Mouse (Mus musculus) forebrain, embryonic 11.5 days (tissue): ENCODE measurements around the gene Hist3h2a. TPM values are rescaled to one million over a fixed set of nuclear protein-coding genes. Genes with fewer than 3 reads are reported as not detected.

Source experiments
- ATAC-seq: fragments of 200-750 bp; cut with Nextera tagmentation; replicated peaks from 2 replicates; pipeline ENCODE4 v1.8.0; 2017; ENCODE audit warnings: moderate TSS enrichment; ENCODE audit not compliant: low FRiP score
- DNase-seq: peaks from one replicate; pipeline ENCODE4 v3.0.0-alpha.2; 2017; ENCODE audit warnings: low spot score
- H3K27ac ChIP-seq: fragments of 300-500 bp; sonication (generic); 2 replicates; pipeline ENCODE4 v1.5.1; 2014; ENCODE audit warnings: low read depth, low read length
- H3K27me3 ChIP-seq: fragments of 300-500 bp; sonication (generic); 2 replicates; pipeline ENCODE4 v1.6.1; 2014; ENCODE audit warnings: mild to moderate bottlenecking, low read length, mixed read lengths; ENCODE audit not compliant: control insufficient read depth, insufficient read depth
- H3K36me3 ChIP-seq: fragments of 300-500 bp; sonication (generic); 2 replicates; pipeline ENCODE4 v1.6.1; 2014; ENCODE audit warnings: mild to moderate bottlenecking, low read length, moderate library complexity, mixed read lengths; ENCODE audit not compliant: control insufficient read depth, insufficient read depth
- H3K4me1 ChIP-seq: fragments of 300-500 bp; sonication (generic); replicated peaks from 2 replicates; pipeline ENCODE4 v1.6.1; 2014; ENCODE audit warnings: low read length, mixed read lengths; ENCODE audit not compliant: control insufficient read depth, insufficient read depth
- H3K4me2 ChIP-seq: fragments of 300-500 bp; sonication (generic); 2 replicates; pipeline ENCODE4 v1.6.1; 2014; ENCODE audit warnings: low read depth, mild to moderate bottlenecking, low read length, moderate library complexity, mixed read lengths; ENCODE audit not compliant: severe bottlenecking
- H3K4me3 ChIP-seq: fragments of 300-500 bp; sonication (generic); 2 replicates; pipeline ENCODE4 v1.5.1; 2014; ENCODE audit warnings: low read depth, low read length
- H3K9ac ChIP-seq: fragments of 300-500 bp; sonication (generic); 2 replicates; pipeline ENCODE4 v1.6.1; 2014; ENCODE audit warnings: low read length
- H3K9me3 ChIP-seq: fragments of 300-500 bp; sonication (generic); 2 replicates; pipeline ENCODE4 v1.6.1; 2016; ENCODE audit warnings: low read length, mixed read lengths; ENCODE audit not compliant: control insufficient read depth
- WGBS: fragments of 180-500 bp; shearing (Covaris S2); extraction: QIAGEN DNeasy Blood & Tissue Kit; methylation state at CpG from one replicate; pipeline ENCODE4 v1.1.7; 2014; 5-methylcytosine and 5-hydroxymethylcytosine counted together
- polyA plus RNA-seq: library from polyadenylated mRNA; unstranded; fragments of >200 nt; fragmentation: Nextera tagmentation; extraction: Ambion mirVana; gene quantifications from 2 replicates; pipeline ENCODE4 v1.2.1, GENCODE M21; 2014

The Hist3h2a gene
- polyA plus RNA-seq, 1 experiment from 2014 or later = 52.9 TPM

DNA sequence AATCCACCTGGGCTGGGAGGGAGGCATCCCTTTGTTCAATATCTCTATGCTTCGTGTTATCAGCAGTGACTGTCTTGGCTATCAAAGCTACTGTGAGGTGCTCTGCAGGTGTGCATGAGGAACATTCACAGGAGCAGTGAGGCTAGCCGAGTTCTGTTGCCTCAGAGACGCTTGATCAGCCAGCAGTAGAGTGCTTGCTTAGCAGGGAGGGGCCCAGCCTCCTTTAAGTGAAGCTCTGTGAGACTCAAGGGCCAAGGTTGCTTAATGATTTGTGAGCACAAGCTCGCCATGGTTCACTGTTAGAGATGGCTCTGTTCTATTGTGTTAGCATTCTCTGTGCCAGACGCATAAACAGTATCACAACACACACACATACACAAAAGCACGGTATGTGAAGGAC is 15.2 kb downstream of the Hist3h2a start:
- Histone ChIP-seq H3K4me1 (no peaks in the 10 kb centered on the region; the same call in 1 of the 2 replicates), H3K36me3 (no peaks in the 10 kb centered on the region), H3K27ac (no peak overlapping the region), H3K9ac (no peak overlapping the region), H3K27me3 (no peaks in the 10 kb centered on the region), H3K4me2 (no peak overlapping the region), H3K9me3 (no peaks in the 10 kb centered on the region), H3K4me3 (no peak overlapping the region)
- DNase-seq (no peak), ATAC-seq (no peak)
- 86% methylated on average over 6 of the region's 6 CpGs for WGBS

DNA sequence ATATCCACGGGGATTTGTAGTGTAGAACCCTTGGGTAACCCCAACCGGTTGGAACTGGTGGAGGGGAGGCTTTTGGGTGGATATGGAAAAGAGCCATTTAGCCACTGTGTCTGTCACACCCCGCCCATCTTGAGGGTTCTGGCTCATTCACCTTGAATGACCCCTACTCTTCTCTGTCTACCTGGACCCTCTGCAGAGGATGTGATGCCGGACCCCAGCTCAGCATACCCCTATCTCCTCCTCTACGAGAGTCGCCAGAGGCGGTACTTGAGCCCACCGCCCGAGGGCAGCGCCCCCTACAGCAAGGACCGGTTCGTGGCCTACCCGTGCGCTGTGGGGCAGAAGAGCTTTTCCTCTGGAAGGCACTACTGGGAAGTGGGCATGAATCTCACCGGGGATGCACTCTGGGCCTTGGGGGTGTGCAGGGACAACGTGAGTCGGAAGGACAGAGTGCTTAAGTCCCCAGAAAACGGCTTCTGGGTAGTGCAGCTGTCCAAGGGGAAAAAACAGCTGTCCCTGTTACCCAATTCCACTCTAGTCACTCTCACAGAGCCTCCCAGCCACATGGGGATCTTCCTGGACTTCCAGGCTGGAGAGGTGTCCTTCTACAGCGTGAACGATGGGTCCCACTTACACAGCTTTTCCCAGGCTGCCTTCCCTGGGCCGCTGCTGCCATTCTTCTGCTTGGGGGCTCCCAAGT is 16.5 kb downstream of the Hist3h2a start:
- H3K9me3 ChIP-seq = no peaks in the 10 kb centered on the region
- H3K4me2 ChIP-seq = no peak overlapping the region
- no peaks in the 10 kb centered on the region for H3K27me3 ChIP-seq
- peak; percentile 50 for DNase-seq
- no peak overlapping the region for H3K27ac ChIP-seq
- H3K36me3 ChIP-seq = no peaks in the 10 kb centered on the region
- no peak overlapping the region for H3K4me3 ChIP-seq
- ATAC-seq = no peak
- 92% methylated on average over 21 of the region's 21 CpGs for WGBS
- H3K4me1 ChIP-seq = no peaks in the 10 kb centered on the region
- no peak overlapping the region for H3K9ac ChIP-seq

- ATAC-seq = no peak
- H3K27ac ChIP-seq = no peak overlapping the region
- no peaks in the 10 kb centered on the region for H3K9me3 ChIP-seq
- H3K4me2 ChIP-seq = no peak overlapping the region
- no peak overlapping the region for H3K9ac ChIP-seq
- WGBS = 90% methylated on average over 3 of the region's 3 CpGs
- no peaks in the 10 kb centered on the region for H3K27me3 ChIP-seq
- no peaks in the 10 kb centered on the region for H3K36me3 ChIP-seq
- DNase-seq = no peak
- no peak overlapping the region for H3K4me3 ChIP-seq
- H3K4me1 ChIP-seq = no peaks in the 10 kb centered on the region
These were observed 17.3 kb downstream of the Hist3h2a start for GRCm38 (mm10) chr11:58971796-58972195.

- Histone ChIP-seq H3K4me3 (no peak overlapping the region), H3K27ac (no peak overlapping the region), H3K36me3 (no peaks in the 10 kb centered on the region), H3K4me1 (peaks cover 10% of the 10 kb centered on the region; the same call in 1 of the 2 replicates), H3K4me2 (no peak overlapping the region), H3K9me3 (no peaks in the 10 kb centered on the region), H3K9ac (no peak overlapping the region), H3K27me3 (no peaks in the 10 kb centered on the region)
- DNase-seq (no peak), ATAC-seq (no peak)
- 90% methylated on average over 3 of the region's 3 CpGs for WGBS
These were observed 19.9 kb downstream of the Hist3h2a start for GRCm38 (mm10) chr11:58974414-58974813.

GRCm38 (mm10) chr11:58977150-58977549 is 22.7 kb downstream of the Hist3h2a start:
- H3K9me3 ChIP-seq = no peaks in the 10 kb centered on the region
- H3K4me2 ChIP-seq = peak overlapping the region; percentile 96
- peak overlapping the region; percentile 93 for H3K9ac ChIP-seq
- peaks cover 14% of the 10 kb centered on the region; the same call in 1 of the 2 replicates for H3K4me1 ChIP-seq
- WGBS = under 1% methylated on average over 29 of the region's 29 CpGs
- DNase-seq (no peak), ATAC-seq (no peak)
- no peaks in the 10 kb centered on the region for H3K27me3 ChIP-seq
- H3K36me3 ChIP-seq = no peaks in the 10 kb centered on the region
- peak overlapping the region; percentile 94 for H3K4me3 ChIP-seq
- 0 out of 2 replicates have a peak overlapping the region, but pooled peaks have one; percentile 41 for H3K27ac ChIP-seq

DNA sequence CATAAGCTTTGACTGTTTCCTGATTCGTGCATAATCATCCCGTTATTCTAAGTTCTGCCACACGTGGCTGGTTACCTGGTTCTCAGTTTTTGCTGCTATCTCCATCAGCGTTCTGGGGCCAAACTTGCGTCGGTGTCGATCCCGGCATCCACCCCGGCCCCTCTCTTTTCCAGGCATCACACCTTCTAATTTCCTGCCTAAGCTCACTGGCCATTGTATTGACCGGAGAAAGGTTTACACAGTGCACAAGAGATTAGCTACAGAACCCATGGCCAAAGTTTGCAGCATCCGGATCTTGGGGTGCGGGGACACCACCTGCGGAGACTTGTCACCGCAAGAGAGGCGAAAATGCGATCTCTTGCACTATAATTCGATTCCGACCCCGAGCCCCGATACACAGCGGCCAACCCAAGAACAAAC is 23.1 kb downstream of the Hist3h2a start:
- DNase-seq = no peak
- H3K36me3 ChIP-seq = no peaks in the 10 kb centered on the region; the same call in 1 of the 2 replicates
- H3K9me3 ChIP-seq = no peaks in the 10 kb centered on the region
- no peak; the same call in 1 of the 2 replicates for ATAC-seq
- H3K4me1 ChIP-seq = peaks cover 14% of the 10 kb centered on the region; the same call in 1 of the 2 replicates
- H3K27ac ChIP-seq = no peak overlapping the region
- peak overlapping the region; percentile 94 for H3K4me3 ChIP-seq
- peak overlapping the region; percentile 96 for H3K4me2 ChIP-seq
- under 1% methylated on average over 21 of the region's 21 CpGs for WGBS
- no peaks in the 10 kb centered on the region for H3K27me3 ChIP-seq
- H3K9ac ChIP-seq = peak overlapping the region; percentile 93

GRCm38 (mm10) chr11:58978027-58978705 is 23.7 kb downstream of the Hist3h2a start, which contains the start of gene Trim11:
Gene Trim11 (plus strand): TSS chr11:58978093.
- peak; percentile 74 for DNase-seq
- peak; percentile 78 for ATAC-seq
- peaks cover 14% of the 10 kb centered on the region; the same call in 1 of the 2 replicates for H3K4me1 ChIP-seq
- peak within 1 kb of the TSS; percentile 96 for H3K4me2 ChIP-seq
- H3K9ac ChIP-seq = peak within 1 kb of the TSS; percentile 93
- H3K27me3 ChIP-seq = no peaks in the 10 kb centered on the region
- peak within 1 kb of the TSS; percentile 94 for H3K4me3 ChIP-seq
- H3K36me3 ChIP-seq = no peaks in the 10 kb centered on the region; the same call in 1 of the 2 replicates
- H3K9me3 ChIP-seq = no peaks in the 10 kb centered on the region
- H3K27ac ChIP-seq = 0 out of 2 replicates have a peak within 1 kb of the TSS, but pooled peaks have one; percentile 41
- under 1% methylated on average over 64 of the region's 64 CpGs for WGBS

- peak overlapping the region; percentile 94 for H3K4me3 ChIP-seq
- DNase-seq = no peak
- peaks cover 14% of the 10 kb centered on the region; the same call in 1 of the 2 replicates for H3K4me1 ChIP-seq
- 3% methylated on average over 5 of the region's 5 CpGs for WGBS
- H3K36me3 ChIP-seq = no peaks in the 10 kb centered on the region; the same call in 1 of the 2 replicates
- H3K4me2 ChIP-seq = peak overlapping the region; percentile 96
- H3K9me3 ChIP-seq = no peaks in the 10 kb centered on the region
- H3K27ac ChIP-seq = no peak overlapping the region
- H3K27me3 ChIP-seq = no peaks in the 10 kb centered on the region
- peak overlapping the region; percentile 93 for H3K9ac ChIP-seq
- ATAC-seq = no peak
These were observed 24.2 kb downstream of the Hist3h2a start for GRCm38 (mm10) chr11:58978706-58979030.
